Mouse (Mus musculus) erythroblast, embryonic 14.5 days (primary cell): ENCODE measurements around the gene Slc25a21.

Source experiments
- GATA1 ChIP-seq: IDR thresholded peaks from 2 replicates; pipeline ENCODE4 v1.6.1; 2012; ENCODE audit warnings: low read length, inconsistent platforms, mixed read lengths
- TAL1 ChIP-seq: IDR thresholded peaks from 3 replicates; pipeline ENCODE4 v1.6.1; 2012; ENCODE audit warnings: low read length, inconsistent platforms, mixed read lengths

- TF ChIP-seq GATA1 (no peak), TAL1 (no peak)
These were observed 526.5 kb downstream of the Slc25a21 start for GRCm38 (mm10) chr12:56670795-56671194.
